Mouse (Mus musculus): ENCODE data around the gene Tcfl5. TPM values are rescaled to one million over a fixed set of nuclear protein-coding genes. Genes with fewer than 3 reads are reported as not detected.

Tcfl5 gene
- total RNA-seq, 2 experiments from 2014 or later, result 0.33 to 0.39 TPM

GRCm38 (mm10) chr2:180598157-180598705 is 44.3 kb downstream of the Tcfl5 start:
- DNase-seq, result no peak

- no peak for DNase-seq
Measured at GRCm38 (mm10) chr2:180597490-180597889, 45.0 kb downstream of the Tcfl5 start, which contains the start of gene Col9a3. TSS of gene Col9a3 (plus strand) at chr2:180597790.

GRCm38 (mm10) chr2:180589123-180589831 is 53.2 kb downstream of the Tcfl5 start, which contains the start of gene Ogfr:
TSS of gene Ogfr (plus strand) at chr2:180589245.
- DNase-seq, result peak; percentile 90

- no peak for DNase-seq
Measured at GRCm38 (mm10) chr2:180588736-180589122, 53.8 kb downstream of the Tcfl5 start.

GRCm38 (mm10) chr2:180583154-180583507 is 59.4 kb downstream of the Tcfl5 start:
- DNase-seq, result no peak

- DNase-seq, result peak; percentile 99
Measured at GRCm38 (mm10) chr2:180582481-180583153, 59.9 kb downstream of the Tcfl5 start.

GRCm38 (mm10) chr2:180581002-180581401 is 61.5 kb downstream of the Tcfl5 start, which contains the start of gene Mrgbp:
TSS of gene Mrgbp (plus strand) at chr2:180581304.
- DNase-seq, result peak; percentile 62

GRCm38 (mm10) chr2:180578686-180579085 is 63.8 kb downstream of the Tcfl5 start:
- peak; percentile 86 for DNase-seq

- no peak for DNase-seq
Measured at GRCm38 (mm10) chr2:180576482-180576881, 66.0 kb downstream of the Tcfl5 start.

Other genes starting within 250 kb of the Tcfl5 start
- gene Slco4a1, start 186.5 kb downstream of the Tcfl5 start, total RNA-seq (2021), result 1 to 10 TPM; 4.4 to 5.1 TPM
- gene Ntsr1, start 142.7 kb downstream of the Tcfl5 start, total RNA-seq (2021), result under 1 TPM in 1 of 2 experiments, not detected in 1; 0.06 TPM
- 10 to 100 TPM; 21.0 to 26.8 TPM for gene Mrgbp, start 61.4 kb downstream of the Tcfl5 start, total RNA-seq (2021)
- gene Ogfr, start 53.5 kb downstream of the Tcfl5 start, total RNA-seq (2021), result 10 to 100 TPM; 44.4 to 49.2 TPM
- 1 to 10 TPM in 1 of 2 experiments, under 1 TPM in 1; 0.55 to 1.8 TPM for gene Col9a3, start 44.9 kb downstream of the Tcfl5 start, total RNA-seq (2021)
- 10 to 100 TPM; 41.1 to 55.9 TPM for gene Dido1, start 67.3 kb upstream of the Tcfl5 start, total RNA-seq (2021)
- 10 to 100 TPM; 61.8 to 71.6 TPM for gene Gid8, start 67.4 kb upstream of the Tcfl5 start, total RNA-seq (2021)
- gene Slc17a9, start 82.6 kb upstream of the Tcfl5 start, total RNA-seq (2021), result 1 to 10 TPM; 1.6 to 2.2 TPM
- not detected for gene Bhlhe23, start 134.2 kb upstream of the Tcfl5 start, total RNA-seq (2021)

Data from adrenal gland, postnatal 10 days (tissue).